Mouse (Mus musculus): ENCODE data around the gene Lrrc8c.

Lrrc8c gene

DNA sequence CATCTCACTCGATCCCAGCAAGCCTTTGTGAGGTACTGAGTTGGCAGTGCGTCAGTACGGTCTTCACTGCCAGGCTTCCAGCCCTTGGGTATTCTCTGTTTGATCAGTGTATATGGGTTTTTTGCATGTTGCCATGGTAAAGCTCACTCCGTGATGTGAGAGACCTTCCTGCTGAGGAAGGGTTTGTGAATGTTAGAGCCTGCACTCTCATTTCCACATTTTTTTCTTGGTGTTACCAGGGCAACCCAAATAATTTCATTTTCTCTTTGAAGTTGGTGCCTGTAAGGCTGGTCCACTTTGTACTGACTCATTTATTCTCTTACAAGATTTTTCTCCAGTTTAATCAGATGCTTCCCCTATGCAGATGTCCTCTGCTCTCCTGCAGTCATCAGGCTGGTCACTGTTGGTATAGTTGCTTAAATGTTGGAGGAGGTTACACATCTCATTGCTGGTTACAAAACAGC, 38.6 kb downstream of the Lrrc8c start:
- no peak for DNase-seq

- DNase-seq: no peak
Measured at GRCm38 (mm10) chr5:105558517-105558916, 39.3 kb downstream of the Lrrc8c start.

GRCm38 (mm10) chr5:105561926-105562325, 42.7 kb downstream of the Lrrc8c start:
- no peak for DNase-seq

- no peak for DNase-seq
Measured at GRCm38 (mm10) chr5:105564761-105565160, 45.6 kb downstream of the Lrrc8c start.

GRCm38 (mm10) chr5:105565824-105566223, 46.6 kb downstream of the Lrrc8c start:
- DNase-seq: no peak

DNA sequence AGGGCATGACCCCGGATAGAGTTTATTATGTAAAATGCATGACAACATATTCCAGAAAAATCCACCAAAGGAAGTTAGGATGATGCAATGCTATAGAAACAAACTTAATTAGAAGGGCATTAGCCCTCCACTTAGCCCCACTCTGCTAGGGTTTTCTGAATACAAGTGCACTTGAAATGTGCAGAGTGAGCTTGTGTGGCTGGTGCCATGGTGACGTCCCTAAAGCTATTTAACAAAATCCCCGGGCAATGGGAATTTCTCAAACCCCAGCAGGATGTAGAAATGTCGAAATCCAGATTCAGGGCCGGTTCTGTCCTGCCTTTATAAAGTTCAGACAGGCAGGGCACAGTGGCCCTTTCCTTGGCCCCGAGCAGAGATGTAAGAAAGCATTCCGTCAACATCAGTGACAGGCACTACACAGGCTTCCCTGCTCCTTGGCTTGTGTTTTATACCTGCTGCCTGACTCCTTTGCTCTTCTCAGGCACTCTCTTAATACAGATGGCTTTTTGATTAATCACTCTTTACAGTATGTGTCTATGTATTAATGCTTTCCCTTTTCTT, 47.7 kb downstream of the Lrrc8c start:
- DNase-seq: no peak

DNA sequence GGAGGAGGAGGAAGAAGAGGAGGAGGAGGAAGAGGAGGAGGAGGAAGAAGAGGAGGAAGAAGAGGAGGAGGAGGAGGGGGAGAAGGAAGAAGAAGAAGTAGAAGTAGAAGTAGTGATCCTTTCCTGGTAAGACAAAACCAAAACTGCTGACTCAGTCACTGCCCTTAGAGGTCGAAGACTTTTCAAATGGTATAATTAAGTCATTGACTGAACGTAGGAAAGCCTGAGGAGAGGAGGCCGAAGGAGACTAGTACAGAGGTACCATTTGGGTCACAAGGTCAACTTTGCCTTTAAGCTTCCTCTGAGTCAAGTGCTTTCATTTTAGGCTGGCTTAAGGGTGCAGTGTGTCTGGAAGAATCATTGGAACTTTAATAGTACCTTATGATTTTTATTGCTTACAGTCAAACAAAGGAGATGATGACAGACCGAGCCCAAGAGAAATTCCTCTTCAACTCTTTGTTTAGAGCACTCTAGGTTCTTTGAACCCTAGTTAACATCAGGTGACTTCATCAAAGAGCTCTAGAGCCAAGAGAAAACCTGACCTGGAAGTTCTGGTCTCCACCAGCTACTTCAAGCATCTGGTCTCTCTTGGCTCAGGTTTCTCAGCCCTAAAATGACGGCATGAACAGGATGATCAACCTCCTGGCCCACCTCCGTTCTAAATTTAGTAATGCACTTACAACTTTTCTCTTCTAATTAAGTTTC, 49.0 kb downstream of the Lrrc8c start:
- no peak for DNase-seq

DNA sequence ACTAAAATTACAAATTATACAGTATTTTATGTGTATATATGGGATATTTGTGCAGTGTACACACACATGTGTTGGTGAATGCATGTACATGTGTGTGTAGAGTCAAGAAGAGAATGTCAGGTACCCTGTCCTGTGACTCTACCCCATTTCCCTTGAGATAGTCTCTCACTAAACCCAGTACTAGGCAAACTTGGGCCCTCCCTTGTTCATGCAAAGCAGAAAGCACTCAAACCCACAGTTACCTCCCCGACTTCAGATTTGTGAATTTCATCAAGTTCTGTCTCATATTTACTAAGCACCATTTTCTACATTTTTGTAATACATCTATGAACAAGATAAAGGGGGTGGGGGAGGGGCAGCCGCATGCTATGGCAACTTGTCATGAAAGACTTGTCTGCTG, 50.0 kb downstream of the Lrrc8c start:
- no peak for DNase-seq

DNA sequence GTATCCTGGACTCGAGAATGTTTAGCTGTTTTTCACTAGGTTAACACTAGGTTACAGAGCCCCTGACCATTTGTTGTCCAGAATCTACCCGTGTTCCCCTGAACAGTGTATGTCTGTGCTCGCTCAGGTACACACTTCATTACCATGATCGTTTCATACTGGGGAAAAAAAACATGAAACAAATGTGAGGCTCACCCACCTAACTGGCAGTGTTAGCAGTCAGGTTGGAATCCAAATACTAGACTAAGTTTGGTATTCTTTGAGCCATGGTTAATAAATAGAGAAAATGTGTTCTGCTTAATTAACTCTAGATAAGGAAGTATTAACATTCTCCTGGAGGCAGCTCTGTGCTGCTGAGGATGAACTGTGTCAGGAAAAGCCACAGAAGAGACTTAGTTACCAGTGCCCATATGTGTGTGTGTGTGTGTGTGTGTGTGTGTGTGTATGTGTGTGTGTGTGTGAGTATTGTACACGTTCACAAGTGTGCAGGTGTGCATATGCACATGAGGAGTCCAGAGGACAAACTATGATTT, 53.0 kb downstream of the Lrrc8c start:
- no peak for DNase-seq

DNA sequence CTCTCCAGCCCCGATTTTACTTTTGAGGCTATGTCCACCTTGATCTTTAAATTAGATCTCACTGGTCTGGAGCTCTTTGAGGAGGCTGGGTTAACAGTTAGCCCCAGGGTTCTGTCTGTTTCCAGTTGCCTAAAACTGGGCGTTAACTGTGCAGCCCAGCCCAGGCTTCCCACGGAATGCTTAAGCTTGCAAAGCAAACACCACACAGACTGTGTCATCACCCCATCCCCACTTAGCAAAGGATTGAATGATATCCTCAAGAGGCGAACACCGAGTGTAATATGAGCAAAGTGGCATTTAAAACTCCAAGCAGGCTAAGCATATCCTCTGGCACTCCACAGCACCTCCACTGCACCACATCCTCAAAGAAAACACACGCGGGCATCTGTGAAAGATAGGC, 53.7 kb downstream of the Lrrc8c start:
- DNase-seq: no peak

DNA sequence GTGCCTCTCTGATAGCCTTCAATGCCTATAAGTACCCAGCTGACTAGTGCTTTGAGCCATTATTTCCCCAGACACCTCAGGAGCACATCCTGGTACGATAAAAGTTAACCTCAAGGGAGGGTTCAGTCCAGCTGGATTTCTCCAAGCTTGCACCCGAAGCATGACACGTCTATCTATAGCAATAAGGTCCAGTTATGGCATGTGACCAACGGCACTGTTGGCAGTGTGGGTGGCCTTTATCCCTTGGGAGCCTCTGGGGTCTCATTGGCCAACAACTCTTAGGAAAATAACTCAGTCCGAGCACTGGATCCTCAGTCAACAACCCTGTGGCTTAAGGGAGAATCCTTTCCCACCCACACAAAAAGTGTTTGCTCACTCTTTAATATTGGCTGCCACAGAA, 55.6 kb downstream of the Lrrc8c start:
- DNase-seq: no peak

DNA sequence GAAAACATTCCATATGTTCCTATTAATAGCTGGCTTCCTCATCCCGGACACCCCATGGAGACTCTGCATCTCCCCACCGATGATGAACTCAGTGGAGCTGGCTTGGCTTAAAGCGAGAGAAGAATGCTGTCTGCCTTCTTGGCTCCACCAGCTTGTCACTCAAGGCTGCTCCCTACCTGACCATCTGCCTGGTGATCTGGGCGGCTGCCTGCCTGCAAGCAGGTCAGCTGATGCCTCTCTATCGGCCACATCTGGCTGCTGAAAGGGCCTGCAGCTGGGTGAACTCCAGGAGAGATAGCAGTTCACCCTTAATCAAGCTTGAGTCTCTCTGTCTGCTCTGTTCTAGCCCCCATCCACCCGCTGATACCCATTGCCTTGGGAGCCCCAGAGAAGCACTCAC, 56.7 kb downstream of the Lrrc8c start:
- no peak for DNase-seq

GRCm38 (mm10) chr5:105580909-105581308, 61.7 kb downstream of the Lrrc8c start:
- no peak for DNase-seq

GRCm38 (mm10) chr5:105585929-105586328, 66.7 kb downstream of the Lrrc8c start:
- DNase-seq: no peak

DNA sequence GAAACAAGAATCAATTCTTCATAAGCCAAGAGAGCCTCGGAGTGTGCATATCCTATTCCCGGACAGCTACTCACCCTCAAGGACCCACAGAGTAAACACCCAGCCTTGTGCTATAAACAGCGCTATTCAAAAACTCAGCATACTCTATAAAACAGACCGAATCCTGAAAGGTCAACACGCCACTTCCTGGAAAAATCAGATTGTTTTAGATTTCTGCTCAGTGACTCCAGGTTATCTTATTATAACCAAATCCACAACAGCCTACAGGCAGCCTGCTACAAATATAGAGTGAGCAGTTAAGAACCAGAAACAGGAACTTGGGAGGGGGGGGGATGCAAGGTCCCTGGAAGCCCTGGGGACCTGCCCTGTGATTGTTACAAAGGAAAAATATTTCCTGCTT, 67.5 kb downstream of the Lrrc8c start:
- DNase-seq: no peak

DNA sequence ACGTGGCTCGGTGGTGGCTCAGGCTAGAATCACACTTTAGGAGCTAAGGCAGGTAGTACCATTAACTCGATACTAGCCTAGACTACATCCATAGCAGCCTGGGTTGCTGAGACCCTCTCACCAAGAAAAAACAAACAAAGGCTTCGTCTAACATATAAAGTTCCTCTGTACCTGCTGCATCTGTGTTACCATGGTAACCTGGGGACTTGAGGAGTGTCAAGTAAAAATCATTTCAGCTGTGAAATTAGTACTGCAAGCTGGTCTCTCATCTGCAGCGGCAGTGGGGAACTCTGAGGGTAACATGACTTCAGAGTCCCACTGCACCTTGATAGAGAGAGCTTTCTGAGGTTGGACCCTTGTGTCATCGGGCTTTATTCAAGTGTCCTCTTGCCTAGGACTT, 68.3 kb downstream of the Lrrc8c start:
- no peak for DNase-seq

- DNase-seq: no peak
Measured at GRCm38 (mm10) chr5:105588683-105589082, 69.5 kb downstream of the Lrrc8c start.

- no peak for DNase-seq
Measured at GRCm38 (mm10) chr5:105589119-105589518, 69.9 kb downstream of the Lrrc8c start.

DNA sequence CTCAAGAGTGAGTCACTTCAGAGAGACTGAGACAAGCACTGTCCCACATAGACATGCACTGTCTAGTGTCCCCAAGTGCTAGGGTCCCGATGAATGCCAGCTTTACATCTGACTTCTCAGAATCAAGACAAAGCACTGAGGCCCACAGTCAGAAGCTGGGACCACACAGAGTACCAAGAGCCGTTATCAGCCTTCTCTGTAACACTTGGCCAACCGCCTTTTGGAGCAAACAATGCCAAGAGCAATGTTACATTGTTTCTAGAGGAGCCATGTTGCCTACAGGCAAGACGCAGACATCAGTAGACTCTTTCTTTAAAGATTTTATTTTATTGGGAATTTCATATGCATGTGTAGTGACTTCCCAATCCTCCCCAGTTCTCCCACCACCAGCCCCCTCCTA, 73.2 kb downstream of the Lrrc8c start:
- no peak for DNase-seq

GRCm38 (mm10) chr5:105593630-105594029, 74.4 kb downstream of the Lrrc8c start:
- DNase-seq: no peak

DNA sequence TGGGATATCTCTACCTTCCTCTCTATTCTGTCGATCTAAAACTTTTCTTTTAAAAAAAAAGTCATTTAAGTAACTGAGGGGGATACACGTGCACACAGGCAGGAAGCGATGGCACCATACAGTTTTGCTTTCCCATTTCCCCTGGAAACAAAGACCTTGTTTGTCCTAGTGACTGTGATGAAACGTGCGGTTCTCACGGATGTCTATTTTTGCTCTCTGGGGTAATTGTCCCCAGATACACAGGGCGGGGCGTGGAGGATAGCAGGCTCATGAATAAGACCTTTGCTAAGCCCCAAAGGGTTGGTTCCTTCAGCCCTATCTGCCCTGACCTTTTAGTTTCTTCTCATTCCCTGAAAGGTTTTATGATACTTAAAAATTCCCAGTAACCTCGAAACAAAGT, 79.7 kb downstream of the Lrrc8c start:
- no peak for DNase-seq

- DNase-seq: no peak
Measured at GRCm38 (mm10) chr5:105599315-105599714, 80.1 kb downstream of the Lrrc8c start.

DNA sequence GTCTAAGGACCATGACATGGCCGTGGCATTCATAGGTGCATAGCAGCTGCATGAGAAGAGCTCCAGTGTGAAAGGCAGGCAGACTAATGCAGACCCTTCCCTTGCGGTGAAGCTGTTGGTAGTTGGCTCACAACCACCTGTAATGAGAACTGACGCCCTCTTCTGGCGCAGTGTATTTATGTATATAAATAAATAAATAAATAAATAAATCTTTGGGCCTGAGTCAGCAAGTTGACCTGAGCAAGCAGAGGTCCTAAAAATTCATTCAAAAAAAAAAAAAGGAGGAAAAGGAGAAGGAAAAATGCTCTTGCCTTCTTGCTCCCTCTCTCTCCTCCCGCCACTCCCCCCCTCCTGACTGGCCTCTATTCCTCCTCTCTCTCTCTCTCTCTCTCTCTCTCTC, 81.8 kb downstream of the Lrrc8c start:
- no peak for DNase-seq

DNA sequence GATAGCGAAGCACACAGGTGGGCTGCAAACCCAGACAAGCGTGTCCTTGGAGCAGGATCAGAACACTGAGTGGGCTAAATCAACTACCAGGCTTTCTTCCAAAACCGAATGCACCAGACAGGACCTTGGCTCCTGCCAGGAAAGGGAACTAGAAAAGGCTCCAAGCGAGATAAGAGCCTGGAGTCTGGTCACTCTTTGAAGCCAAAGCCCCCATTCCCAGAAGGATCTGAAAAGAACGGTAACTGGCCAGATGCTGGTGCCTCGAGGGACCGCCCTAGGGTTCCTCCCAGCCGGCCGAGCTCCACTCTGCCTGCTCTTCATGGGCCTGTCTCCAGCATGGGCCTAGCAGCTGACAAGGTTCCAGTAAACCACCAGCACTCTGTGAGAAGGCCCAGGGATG, 83.4 kb downstream of the Lrrc8c start:
- no peak for DNase-seq

GRCm38 (mm10) chr5:105605736-105606135, 86.5 kb downstream of the Lrrc8c start:
- no peak for DNase-seq
